Mouse (Mus musculus): ENCODE measurements around the gene Fgfr2.

DNA sequence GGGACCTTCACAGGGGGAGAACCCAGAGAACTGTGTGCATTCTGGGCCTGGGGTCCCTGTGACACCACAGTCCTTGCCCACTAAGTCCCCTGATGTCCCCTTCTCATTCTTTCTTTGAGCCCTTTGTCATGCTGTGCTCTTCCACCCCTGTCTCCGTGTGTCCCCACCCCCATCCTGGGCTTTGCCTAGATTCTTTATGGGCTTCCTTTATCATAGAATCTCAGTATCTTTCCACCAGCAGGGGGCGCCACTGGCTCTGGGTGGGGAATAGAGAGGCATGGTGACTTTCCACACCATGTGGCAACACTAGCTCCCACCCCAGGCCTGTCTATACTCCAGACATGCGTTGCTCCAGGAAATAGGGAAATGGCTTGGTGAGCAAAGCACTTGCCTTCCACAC is 466.6 kb downstream of the Fgfr2 start:
- TF ChIP-seq EP300 (IDR thresholded peaks at IDR 0.05) = peak; percentile 72
- peak; percentile 94 for TF ChIP-seq CTCF (IDR thresholded peaks at IDR 0.05)
